Mouse (Mus musculus) thymus, adult 2 months (tissue): ENCODE results near the gene Jpt2. TPM values are rescaled to one million over a fixed set of nuclear protein-coding genes. Genes with fewer than 3 reads are reported as not detected.
"Not testable (repeated sequence)": the region's sequence is repeated elsewhere in the genome, so short reads cannot be mapped to it uniquely, and the experiment has no call there.

Experiments
- DNase-seq: peaks from one replicate; pipeline ENCODE4 v3.0.0; 2021
- H3K27ac ChIP-seq: fragments of 200-500 bp; 2 replicates; pipeline ENCODE4 v1.5.1; 2012; ENCODE audit warnings: low read length, control low read depth; ENCODE audit not compliant: control insufficient read depth, insufficient read depth
- H3K27me3 ChIP-seq: fragments of 200-500 bp; 2 replicates; pipeline ENCODE4 v1.6.1; 2012; ENCODE audit warnings: mild to moderate bottlenecking, low read length, moderate library complexity, mixed read lengths; ENCODE audit not compliant: control insufficient read depth, insufficient read depth
- H3K36me3 ChIP-seq: fragments of 200-500 bp; 2 replicates; pipeline ENCODE4 v1.6.1; 2012; ENCODE audit warnings: mild to moderate bottlenecking, low read length, moderate library complexity; ENCODE audit not compliant: control insufficient read depth, insufficient read depth
- H3K4me1 ChIP-seq: fragments of 200-500 bp; replicated peaks from 2 replicates; pipeline ENCODE4 v1.6.1; 2012; ENCODE audit warnings: low read length; ENCODE audit not compliant: control insufficient read depth, insufficient read depth
- H3K4me3 ChIP-seq: fragments of 200-500 bp; 2 replicates; pipeline ENCODE4 v1.5.1; 2012; ENCODE audit warnings: mild to moderate bottlenecking, low read length, control low read depth, moderate library complexity; ENCODE audit not compliant: control insufficient read depth, insufficient read depth
- CTCF ChIP-seq: fragments of 200-500 bp; IDR thresholded peaks from 2 replicates; pipeline ENCODE4 v1.5.1; 2012; ENCODE audit warnings: mild to moderate bottlenecking, control low read depth, low read length, moderate library complexity, borderline replicate concordance; ENCODE audit not compliant: control insufficient read depth, poor library complexity, insufficient read depth; ENCODE audit errors: extremely low read depth
- POLR2A ChIP-seq: fragments of 200-500 bp; IDR thresholded peaks from 2 replicates; pipeline ENCODE4 v1.6.1; 2012; ENCODE audit warnings: mild to moderate bottlenecking, low read length, control low read depth, moderate library complexity; ENCODE audit not compliant: control insufficient read depth, poor library complexity, insufficient read depth; ENCODE audit errors: extremely low read depth
- WGBS: fragments of 180-500 bp; shearing (Covaris S2); methylation state at CpG from one replicate; pipeline ENCODE4 v1.1.7; 2018; 5-methylcytosine and 5-hydroxymethylcytosine counted together
- polyA plus RNA-seq: library from polyadenylated mRNA; depleted of rRNA; stranded (reverse); fragments of >200 nt; gene quantifications from 2 replicates; pipeline ENCODE4 v1.2.3, GENCODE M21; 2012

Gene Jpt2
- polyA plus RNA-seq, 1 experiment = 13.5 TPM

GRCm38 (mm10) chr17:24953291-24953690, 7.2 kb downstream of the Jpt2 start:
- TF ChIP-seq POLR2A (no peak), CTCF (no peak)
- no peak overlapping the region for H3K27ac ChIP-seq
- H3K4me1 ChIP-seq = no peaks in the 10 kb centered on the region
- no peaks in the 10 kb centered on the region for H3K27me3 ChIP-seq
- 97% methylated on average over 2 of the region's 2 CpGs for WGBS
- no peak for DNase-seq
- no peak overlapping the region for H3K4me3 ChIP-seq
- H3K36me3 ChIP-seq = peaks cover 10% of the 10 kb centered on the region

- peaks cover 24% of the 10 kb centered on the region for H3K36me3 ChIP-seq
- no peaks in the 10 kb centered on the region for H3K27me3 ChIP-seq
- H3K27ac ChIP-seq = no peak overlapping the region
- H3K4me3 ChIP-seq = no peak overlapping the region
- DNase-seq = no peak
- WGBS = 97% methylated on average over 2 of the region's 2 CpGs
- TF ChIP-seq POLR2A = no peak
- no peak for TF ChIP-seq CTCF
- H3K4me1 ChIP-seq = no peaks in the 10 kb centered on the region
Observed at GRCm38 (mm10) chr17:24950671-24951070, 9.8 kb downstream of the Jpt2 start.

GRCm38 (mm10) chr17:24948204-24948603, 12.3 kb downstream of the Jpt2 start:
- 94% methylated on average over 5 of the region's 5 CpGs for WGBS
- Histone ChIP-seq H3K27ac (no peak overlapping the region), H3K4me3 (no peak overlapping the region), H3K4me1 (no peaks in the 10 kb centered on the region), H3K36me3 (peaks cover 17% of the 10 kb centered on the region), H3K27me3 (no peaks in the 10 kb centered on the region)
- TF ChIP-seq CTCF (no peak), POLR2A (no peak)
- DNase-seq = no peak

GRCm38 (mm10) chr17:24943589-24943988, 16.9 kb downstream of the Jpt2 start:
- not testable (repeated sequence) for H3K27ac ChIP-seq, H3K4me1 ChIP-seq, DNase-seq, H3K4me3 ChIP-seq, H3K27me3 ChIP-seq
- peaks cover 17% of the 10 kb centered on the region for H3K36me3 ChIP-seq
- WGBS = 97% methylated on average over 1 of the region's 1 CpGs

- H3K4me1 ChIP-seq = no peaks in the 10 kb centered on the region
- no peak for TF ChIP-seq POLR2A
- TF ChIP-seq CTCF = no peak
- no peak for DNase-seq
- H3K27me3 ChIP-seq = no peaks in the 10 kb centered on the region
- no peak overlapping the region for H3K4me3 ChIP-seq
- no peak overlapping the region for H3K27ac ChIP-seq
- H3K36me3 ChIP-seq = peaks cover 14% of the 10 kb centered on the region
- WGBS = 95% methylated on average over 7 of the region's 7 CpGs
Observed at GRCm38 (mm10) chr17:24943036-24943435, 17.5 kb downstream of the Jpt2 start.

- not testable (repeated sequence) for H3K4me1 ChIP-seq, H3K27me3 ChIP-seq, H3K4me3 ChIP-seq, H3K27ac ChIP-seq
- peaks cover 11% of the 10 kb centered on the region for H3K36me3 ChIP-seq
- 25% methylated on average over 2 of the region's 2 CpGs for WGBS
- peak; percentile 45 for DNase-seq
Observed at GRCm38 (mm10) chr17:24942453-24942852, 18.0 kb downstream of the Jpt2 start.

- WGBS = 43% methylated on average over 6 of the region's 6 CpGs
- Histone ChIP-seq H3K36me3 (no peaks in the 10 kb centered on the region), H3K4me3 (peak overlapping the region; percentile 86), H3K27me3 (no peaks in the 10 kb centered on the region), H3K4me1 (peaks cover 7% of the 10 kb centered on the region), H3K27ac (peak overlapping the region; percentile 35; the same call in 1 of the 2 replicates)
- no peak for DNase-seq
- no peak for TF ChIP-seq CTCF
- no peak for TF ChIP-seq POLR2A
Observed at GRCm38 (mm10) chr17:24937266-24937665, 23.2 kb downstream of the Jpt2 start.
